Comparison of ENCODE assay signal across 28 mouse cellular contexts in genomic region chr11:58804393-58804792, GRCm38 (mm10). TPM values are rescaled to one million over a fixed set of nuclear protein-coding genes. Genes with fewer than 3 reads are reported as not detected.
"Had no signal": no experiment of that assay in that cellular context is flagged by ENCODE, and none has a peak within 500 bp of the region (broad histone marks: within the 10 kb centered on the region; RNA-seq: fewer than 3 reads in every experiment).

No protein-coding gene starts in this region.

- H3K9ac ChIP-seq: kidney, embryonic 15.5 days; limb, embryonic 13.5 days; liver, embryonic 14.5 days; liver, postnatal 0 days; lung, embryonic 14.5 days; midbrain, embryonic 13.5 days; neural tube, embryonic 13.5 days had no signal

- DNase-seq: kidney, adult 11 months; kidney, adult 8-10 months; kidney, postnatal 10 days; kidney, postnatal 36 days; left cerebral cortex, postnatal 4 days; liver, postnatal 0 days; lung, embryonic 14.5 days; thymus, adult 18-20 months; thymus, postnatal 36 days had no signal

- H3K36me3 ChIP-seq: kidney, embryonic 15.5 days; limb, embryonic 13.5 days; midbrain, embryonic 13.5 days; neural tube, embryonic 13.5 days had no signal

- H3K9me3 ChIP-seq: kidney, embryonic 15.5 days; limb, embryonic 13.5 days; midbrain, embryonic 13.5 days; neural tube, embryonic 13.5 days had no signal

- H3K4me1 ChIP-seq: limb, embryonic 13.5 days had no signal

- ATAC-seq: liver, postnatal 0 days; lung, postnatal 0 days; midbrain, embryonic 13.5 days; midbrain, embryonic 16.5 days had no signal

- H3K27ac ChIP-seq: kidney, embryonic 15.5 days; limb, embryonic 13.5 days; liver, embryonic 14.5 days; macrophage; midbrain, embryonic 13.5 days; neural tube, embryonic 13.5 days had no signal

- H3K27me3 ChIP-seq: kidney, embryonic 15.5 days; limb, embryonic 13.5 days; midbrain, embryonic 13.5 days; neural tube, embryonic 13.5 days had no signal

- H3K4me3 ChIP-seq: kidney, embryonic 15.5 days; limb, embryonic 13.5 days; midbrain, embryonic 13.5 days; myocyte; neural tube, embryonic 13.5 days had no signal

- H3K4me2 ChIP-seq: kidney, embryonic 15.5 days; limb, embryonic 13.5 days; liver, embryonic 11.5 days; lung, embryonic 14.5 days; midbrain, embryonic 13.5 days; neural tube, embryonic 13.5 days had no signal

RNA-seq across cellular contexts. Expression of gene Fam183b, which starts 2.6 kb away (rescaled TPM):
- total RNA-seq: megakaryocyte, adult 5-6 weeks; monocyte, adult 5-6 weeks; neutrophil, adult 5-6 weeks had no signal
- polyA plus RNA-seq: limb, embryonic 13.5 days; liver, embryonic 14.5 days; liver, postnatal 0 days; lung, embryonic 14.5 days; macrophage; myocyte had no signal

RNA-seq across cellular contexts. Expression of gene Olfr313, which starts 10.4 kb away (rescaled TPM):
- total RNA-seq: layer of hippocampus, adult 18-20 months; layer of hippocampus, postnatal 14 days; left cerebral cortex, adult 8-10 months; left cerebral cortex, postnatal 14 days; left cerebral cortex, postnatal 4 days; megakaryocyte, adult 5-6 weeks; monocyte, adult 5-6 weeks; neutrophil, adult 5-6 weeks had no signal
- polyA plus RNA-seq: kidney, embryonic 15.5 days; limb, embryonic 13.5 days; liver, embryonic 11.5 days; liver, embryonic 14.5 days; liver, postnatal 0 days; lung, embryonic 14.5 days; lung, postnatal 0 days; macrophage; midbrain, embryonic 13.5 days; midbrain, embryonic 16.5 days; myocyte; neural tube, embryonic 13.5 days had no signal

RNA-seq across cellular contexts. Expression of gene Olfr314, which starts 21.6 kb away (rescaled TPM):
- total RNA-seq: layer of hippocampus, adult 18-20 months; layer of hippocampus, postnatal 14 days; left cerebral cortex, adult 8-10 months; left cerebral cortex, postnatal 14 days; left cerebral cortex, postnatal 4 days; megakaryocyte, adult 5-6 weeks; monocyte, adult 5-6 weeks; neutrophil, adult 5-6 weeks had no signal
- polyA plus RNA-seq: kidney, embryonic 15.5 days; limb, embryonic 13.5 days; liver, embryonic 11.5 days; liver, embryonic 14.5 days; liver, postnatal 0 days; lung, embryonic 14.5 days; lung, postnatal 0 days; macrophage; midbrain, embryonic 13.5 days; midbrain, embryonic 16.5 days; myocyte; neural tube, embryonic 13.5 days; testis, adult 2 months; urinary bladder, adult 2 months had no signal

RNA-seq across cellular contexts. Expression of gene Olfr312, which starts 24.6 kb away (rescaled TPM):
- total RNA-seq: layer of hippocampus, adult 18-20 months; layer of hippocampus, postnatal 14 days; left cerebral cortex, adult 8-10 months; left cerebral cortex, postnatal 14 days; left cerebral cortex, postnatal 4 days; megakaryocyte, adult 5-6 weeks; monocyte, adult 5-6 weeks; neutrophil, adult 5-6 weeks had no signal
- polyA plus RNA-seq: kidney, embryonic 15.5 days; limb, embryonic 13.5 days; liver, embryonic 11.5 days; liver, embryonic 14.5 days; liver, postnatal 0 days; lung, embryonic 14.5 days; lung, postnatal 0 days; macrophage; midbrain, embryonic 13.5 days; midbrain, embryonic 16.5 days; myocyte; neural tube, embryonic 13.5 days; urinary bladder, adult 2 months had no signal

RNA-seq across cellular contexts. Expression of gene Olfr315, which starts 31.4 kb away (rescaled TPM):
- total RNA-seq: layer of hippocampus, adult 18-20 months; layer of hippocampus, postnatal 14 days; left cerebral cortex, adult 8-10 months; left cerebral cortex, postnatal 14 days; left cerebral cortex, postnatal 4 days; megakaryocyte, adult 5-6 weeks; monocyte, adult 5-6 weeks; neutrophil, adult 5-6 weeks had no signal
- polyA plus RNA-seq: kidney, embryonic 15.5 days; limb, embryonic 13.5 days; liver, embryonic 11.5 days; liver, embryonic 14.5 days; liver, postnatal 0 days; lung, embryonic 14.5 days; lung, postnatal 0 days; macrophage; midbrain, embryonic 13.5 days; midbrain, embryonic 16.5 days; myocyte; neural tube, embryonic 13.5 days; testis, adult 2 months; urinary bladder, adult 2 months had no signal
